Mouse (Mus musculus) limb, embryonic 11.5 days (tissue): ENCODE data around the gene Sipa1l3. TPM values are rescaled to one million over a fixed set of nuclear protein-coding genes. Genes with fewer than 3 reads are reported as not detected.

Source experiments
- ATAC-seq: fragments of 200-750 bp; cut with Nextera tagmentation; 2 replicates; pipeline ENCODE4 v1.8.0; 2017; ENCODE audit warnings: low read depth; ENCODE audit not compliant: insufficient number of reproducible peaks, low FRiP score, low TSS enrichment
- DNase-seq: peaks from one replicate; pipeline ENCODE4 v3.0.0-alpha.2; 2015; ENCODE audit warnings: low spot score
- H3K27ac ChIP-seq: fragments of 300-500 bp; sonication (generic); replicated peaks from 2 replicates; pipeline ENCODE4 v1.5.1; 2014; ENCODE audit warnings: low read depth, mild to moderate bottlenecking, low read length
- H3K27me3 ChIP-seq: fragments of 300-500 bp; sonication (generic); 2 replicates; pipeline ENCODE4 v1.6.1; 2014; ENCODE audit warnings: mild to moderate bottlenecking, low read length, mixed read lengths; ENCODE audit not compliant: control insufficient read depth, insufficient read depth
- H3K36me3 ChIP-seq: fragments of 300-500 bp; sonication (generic); 2 replicates; pipeline ENCODE4 v1.6.1; 2014; ENCODE audit warnings: mild to moderate bottlenecking, low read length, moderate library complexity, mixed read lengths; ENCODE audit not compliant: control insufficient read depth, insufficient read depth
- H3K4me1 ChIP-seq: fragments of 300-500 bp; sonication (generic); 2 replicates; pipeline ENCODE4 v1.6.1; 2014; ENCODE audit warnings: low read length, mixed read lengths; ENCODE audit not compliant: control insufficient read depth, insufficient read depth
- H3K4me2 ChIP-seq: fragments of 300-500 bp; sonication (generic); 2 replicates; pipeline ENCODE4 v1.6.1; 2014; ENCODE audit warnings: low read depth, mild to moderate bottlenecking, moderate library complexity; ENCODE audit not compliant: severe bottlenecking
- H3K4me3 ChIP-seq: fragments of 300-500 bp; sonication (generic); 2 replicates; pipeline ENCODE4 v1.5.1; 2014; ENCODE audit warnings: low read depth, low read length
- H3K9ac ChIP-seq: fragments of 300-500 bp; sonication (generic); 2 replicates; pipeline ENCODE4 v1.6.1; 2014; ENCODE audit warnings: mild to moderate bottlenecking, low read length
- H3K9me3 ChIP-seq: fragments of 300-500 bp; sonication (generic); 2 replicates; pipeline ENCODE4 v1.6.1; 2016; ENCODE audit warnings: low read length; ENCODE audit not compliant: control insufficient read depth
- WGBS: fragments of 180-500 bp; shearing (Covaris S2); extraction: QIAGEN DNeasy Blood & Tissue Kit; methylation state at CpG from one replicate; pipeline ENCODE4 v1.1.7; 2014; 5-methylcytosine and 5-hydroxymethylcytosine counted together
- polyA plus RNA-seq: library from polyadenylated mRNA; unstranded; fragments of >200 nt; fragmentation: Nextera tagmentation; extraction: Ambion mirVana; gene quantifications from 2 replicates; pipeline ENCODE4 v1.2.1, GENCODE M21; 2014

Gene Sipa1l3
- polyA plus RNA-seq, 1 experiment from 2014 or later = 12.1 TPM

- Histone ChIP-seq H3K9ac (no peak overlapping the region), H3K27ac (no peak overlapping the region), H3K4me3 (no peak overlapping the region), H3K4me1 (peaks cover 3% of the 10 kb centered on the region; the same call in 1 of the 2 replicates), H3K4me2 (no peak overlapping the region), H3K9me3 (no peaks in the 10 kb centered on the region), H3K36me3 (no peaks in the 10 kb centered on the region; the same call in 1 of the 2 replicates), H3K27me3 (no peaks in the 10 kb centered on the region)
- DNase-seq = no peak
- ATAC-seq = no peak
- WGBS = 86% methylated on average over 4 of the region's 4 CpGs
These were observed 52.7 kb downstream of the Sipa1l3 start for GRCm38 (mm10) chr7:29465736-29466135.

DNA sequence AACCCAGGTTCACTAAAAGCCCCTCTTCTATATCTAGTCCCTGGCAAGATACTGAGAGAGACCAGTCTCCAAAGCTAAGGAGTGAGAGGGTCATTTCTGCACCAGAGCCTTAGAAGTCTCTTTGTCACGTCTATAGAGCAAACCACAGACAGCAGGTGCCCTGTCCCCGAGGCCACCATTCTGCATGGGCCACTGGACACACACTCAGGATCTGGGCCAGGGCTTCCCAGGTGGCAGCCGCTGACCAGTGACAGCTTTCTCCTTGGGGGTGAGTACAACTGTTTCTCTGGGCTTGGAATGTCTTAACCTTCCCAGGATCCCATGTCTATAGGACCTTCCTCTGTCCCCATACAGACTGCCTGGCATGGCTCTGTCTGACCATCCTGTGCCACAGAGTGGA, 55.6 kb downstream of the Sipa1l3 start:
- Histone ChIP-seq H3K27me3 (no peaks in the 10 kb centered on the region), H3K4me2 (no peak overlapping the region), H3K4me1 (peaks cover 3% of the 10 kb centered on the region; the same call in 1 of the 2 replicates), H3K4me3 (no peak overlapping the region), H3K27ac (no peak overlapping the region), H3K36me3 (no peaks in the 10 kb centered on the region; the same call in 1 of the 2 replicates), H3K9me3 (no peaks in the 10 kb centered on the region), H3K9ac (no peak overlapping the region)
- WGBS = 89% methylated on average over 3 of the region's 3 CpGs
- DNase-seq (no peak), ATAC-seq (no peak)

DNA sequence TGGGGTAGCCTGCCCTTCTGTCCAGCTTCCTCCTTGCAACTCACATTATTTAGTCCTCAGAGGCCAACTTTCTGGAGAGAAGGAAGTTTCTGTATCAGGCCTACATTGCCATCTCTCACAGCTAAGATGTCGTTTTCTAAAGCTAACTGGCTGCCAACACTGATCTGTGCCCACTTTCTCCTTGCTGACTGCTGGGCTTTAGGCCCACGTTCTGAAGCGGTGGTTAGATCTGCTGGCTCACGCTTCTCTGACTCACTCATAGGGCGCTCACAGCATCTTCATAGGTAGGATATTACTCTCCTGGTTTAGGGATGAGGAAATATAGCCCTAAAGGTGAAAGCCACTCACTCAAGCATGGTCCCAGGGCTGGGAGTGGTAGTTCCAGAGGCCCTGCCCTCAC, 56.3 kb downstream of the Sipa1l3 start:
- Histone ChIP-seq H3K27ac (no peak overlapping the region), H3K36me3 (no peaks in the 10 kb centered on the region; the same call in 1 of the 2 replicates), H3K4me2 (no peak overlapping the region), H3K9me3 (no peaks in the 10 kb centered on the region), H3K4me3 (no peak overlapping the region), H3K27me3 (no peaks in the 10 kb centered on the region), H3K9ac (no peak overlapping the region), H3K4me1 (peaks cover 3% of the 10 kb centered on the region; the same call in 1 of the 2 replicates)
- WGBS = 88% methylated on average over 5 of the region's 5 CpGs
- DNase-seq = no peak
- ATAC-seq = no peak

DNA sequence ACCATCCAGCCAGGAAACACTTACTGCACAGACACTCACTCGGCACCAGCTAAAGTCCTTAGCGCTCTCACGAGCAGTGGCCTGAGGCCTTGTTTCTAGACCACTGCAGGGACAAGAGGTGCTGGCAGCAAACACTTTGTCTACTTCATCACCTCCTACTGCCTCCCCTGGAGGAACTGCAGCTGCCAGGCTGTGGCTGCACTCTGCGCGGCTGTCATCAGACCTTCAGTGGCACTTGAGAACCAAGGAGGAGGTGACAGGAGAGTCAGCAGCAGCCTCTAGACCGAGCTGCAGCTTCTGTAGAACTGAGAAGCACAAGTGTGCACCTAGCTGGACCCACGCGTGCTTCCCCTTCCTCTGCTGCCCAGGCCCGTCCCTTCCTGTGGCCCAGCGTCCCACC, 56.9 kb downstream of the Sipa1l3 start:
- H3K9me3 ChIP-seq = no peaks in the 10 kb centered on the region
- H3K27me3 ChIP-seq = no peaks in the 10 kb centered on the region
- peaks cover 3% of the 10 kb centered on the region; the same call in 1 of the 2 replicates for H3K4me1 ChIP-seq
- WGBS = 75% methylated on average over 10 of the region's 10 CpGs
- no peaks in the 10 kb centered on the region; the same call in 1 of the 2 replicates for H3K36me3 ChIP-seq
- no peak for ATAC-seq
- H3K4me2 ChIP-seq = no peak overlapping the region
- no peak for DNase-seq
- H3K27ac ChIP-seq = no peak overlapping the region
- H3K9ac ChIP-seq = no peak overlapping the region; the same call in 1 of the 2 replicates
- H3K4me3 ChIP-seq = no peak overlapping the region

- H3K9me3 ChIP-seq = no peaks in the 10 kb centered on the region
- no peak overlapping the region for H3K9ac ChIP-seq
- no peak overlapping the region for H3K4me3 ChIP-seq
- H3K4me1 ChIP-seq = peaks cover 3% of the 10 kb centered on the region; the same call in 1 of the 2 replicates
- WGBS = 84% methylated on average over 14 of the region's 14 CpGs
- no peak overlapping the region for H3K4me2 ChIP-seq
- DNase-seq (no peak), ATAC-seq (no peak)
- H3K27ac ChIP-seq = no peak overlapping the region
- H3K36me3 ChIP-seq = no peaks in the 10 kb centered on the region; the same call in 1 of the 2 replicates
- H3K27me3 ChIP-seq = no peaks in the 10 kb centered on the region
These were observed 59.3 kb downstream of the Sipa1l3 start for GRCm38 (mm10) chr7:29458889-29459740.

DNA sequence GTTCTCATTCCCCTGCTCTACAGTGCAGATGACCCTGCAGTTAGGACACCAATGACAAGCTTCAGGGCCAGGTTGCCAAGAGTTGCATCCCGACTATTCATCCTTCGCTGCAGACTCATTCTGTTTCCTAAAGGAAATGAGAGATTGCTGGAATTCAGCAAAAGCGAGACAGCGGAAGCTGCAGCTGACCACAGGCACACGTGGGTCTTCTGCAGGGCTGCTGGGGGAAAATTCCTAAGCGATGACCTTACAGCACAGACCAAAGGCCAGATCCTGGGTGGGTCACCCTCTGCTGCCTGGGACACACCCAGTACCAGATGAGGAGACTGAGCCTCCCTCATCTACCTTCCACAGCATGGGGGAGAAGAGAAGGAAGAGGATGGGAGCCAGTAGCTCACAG, 60.7 kb downstream of the Sipa1l3 start:
- ATAC-seq = no peak

DNA sequence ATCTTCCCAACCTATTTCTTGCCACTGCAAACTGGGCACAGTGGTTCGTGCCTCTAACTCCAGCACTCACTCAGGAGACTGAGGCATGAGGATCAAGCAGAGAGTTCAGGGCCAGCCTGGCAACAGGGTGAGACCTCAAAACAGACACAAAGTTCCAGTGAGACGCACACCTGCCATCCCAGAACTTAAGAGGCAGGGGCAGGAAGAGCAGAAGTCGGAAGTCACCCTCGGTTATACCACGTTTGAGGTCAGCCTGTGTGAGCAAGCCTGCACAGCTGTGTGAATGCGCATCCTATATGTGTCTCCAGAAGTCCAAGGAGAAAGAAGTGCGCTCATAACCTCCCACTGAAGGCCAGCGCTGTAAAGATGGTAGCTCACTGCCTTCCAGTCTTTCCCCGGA, 61.7 kb downstream of the Sipa1l3 start:
- 89% methylated on average over 9 of the region's 9 CpGs for WGBS

More for the DNA sequence above, 60.7 kb downstream of the Sipa1l3 start:
- Histone ChIP-seq H3K4me2 (no peak overlapping the region), H3K36me3 (no peaks in the 10 kb centered on the region; the same call in 1 of the 2 replicates), H3K27ac (no peak overlapping the region), H3K9ac (no peak overlapping the region), H3K9me3 (no peaks in the 10 kb centered on the region), H3K4me3 (no peak overlapping the region), H3K4me1 (peaks cover 14% of the 10 kb centered on the region), H3K27me3 (no peaks in the 10 kb centered on the region)
- WGBS = 85% methylated on average over 6 of the region's 6 CpGs
- no peak for DNase-seq

GRCm38 (mm10) chr7:29455591-29455990, 62.9 kb downstream of the Sipa1l3 start:
- Histone ChIP-seq H3K4me3 (no peak overlapping the region), H3K36me3 (no peaks in the 10 kb centered on the region), H3K9ac (no peak overlapping the region), H3K9me3 (no peaks in the 10 kb centered on the region), H3K27me3 (no peaks in the 10 kb centered on the region), H3K4me1 (peaks cover 24% of the 10 kb centered on the region), H3K4me2 (no peak overlapping the region), H3K27ac (no peak overlapping the region)
- DNase-seq (no peak), ATAC-seq (no peak)
- WGBS = 73% methylated on average over 6 of the region's 6 CpGs

More for the DNA sequence above, 61.7 kb downstream of the Sipa1l3 start:
- DNase-seq (no peak), ATAC-seq (no peak)
- H3K4me2 ChIP-seq = no peak overlapping the region
- no peak overlapping the region for H3K4me3 ChIP-seq
- peaks cover 21% of the 10 kb centered on the region for H3K4me1 ChIP-seq
- no peak overlapping the region for H3K27ac ChIP-seq
- no peak overlapping the region for H3K9ac ChIP-seq
- no peaks in the 10 kb centered on the region for H3K36me3 ChIP-seq
- no peaks in the 10 kb centered on the region for H3K9me3 ChIP-seq
- H3K27me3 ChIP-seq = no peaks in the 10 kb centered on the region
